Mouse (Mus musculus): ENCODE measurements at regions not wholly inside any gene's neighbourhood (a gene's known extent, or its start where the extent isn't known, plus 50 kb on each side); places are given as distances from the start of the nearest gene placed in this dataset.

- peak; percentile 3 for TF ChIP-seq CTCF (IDR thresholded peaks at IDR 0.05; ENCODE audit: low read depth, low read length)
- no peak for TF ChIP-seq POLR2A (IDR thresholded peaks at IDR 0.05; ENCODE audit: insufficient read depth, low read length)
These were observed 423.8 kb downstream of the Rwdd3 start for GRCm38 (mm10) chr3:120747678-120748077.

All from ES-Bruce4 (cell line).